Mouse (Mus musculus) CH12.LX (cell line): ENCODE results near the gene Ppp1r3g.

Experiments
- CHD2 ChIP-seq: IDR thresholded peaks from 2 replicates; pipeline ENCODE4 v1.6.1; 2011; ENCODE audit warnings: low read length, improper control_type of control experiment
- CTCF ChIP-seq, 2 experiments: IDR thresholded peaks in 1 of 2; conservative IDR thresholded peaks in 1 of 2; 2 replicates each; pipeline ENCODE4 v1.5.1; 2011 to 2012; ENCODE audit warnings: low read depth in 2 of 2, low read length in 2 of 2, improper control_type of control experiment in 1 of 2, inconsistent platforms in 1 of 2, mild to moderate bottlenecking in 1 of 2, moderate library complexity in 1 of 2
- SMC3 ChIP-seq: IDR thresholded peaks from 2 replicates; pipeline ENCODE4 v1.6.1; 2011; ENCODE audit warnings: low read depth, low read length, improper control_type of control experiment

GRCm38 (mm10) chr13:35997606-35998005 is 39.0 kb downstream of the Ppp1r3g start:
- TF ChIP-seq CTCF (conservative IDR thresholded peaks at IDR 0.05 in 1 of 2, IDR thresholded peaks at IDR 0.05 in 1 of 2; ENCODE audit: low read depth in 2 of 2, low read length in 2 of 2) (no peak), CHD2 (no peak), SMC3 (no peak)
